Comparison of ENCODE assay signal across 22 mouse cellular contexts in the genomic region with DNA sequence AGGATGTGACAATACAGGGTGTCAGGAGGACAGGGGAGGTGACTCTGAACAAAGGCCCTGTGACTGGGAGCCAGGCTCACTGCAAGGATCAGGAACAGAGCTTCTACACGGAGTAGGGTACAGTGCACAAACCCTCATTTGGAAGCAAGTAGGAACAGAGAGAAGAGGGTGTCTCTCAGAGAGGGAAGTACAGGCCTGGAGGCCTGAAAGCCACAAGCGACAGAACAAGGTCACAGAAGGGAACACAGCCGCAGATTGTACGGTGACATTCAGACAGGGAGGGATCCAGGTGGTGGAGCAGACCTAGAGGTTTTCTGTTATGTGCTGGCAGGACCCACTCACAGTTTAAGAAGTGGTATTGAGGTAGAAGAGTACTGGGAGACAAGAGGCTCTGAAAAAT. TPM values are rescaled to one million over a fixed set of nuclear protein-coding genes. Genes with fewer than 3 reads are reported as not detected.
DNase-seq lines count a peak whose midpoint lies in the region; ATAC-seq and TF ChIP-seq lines count a peak whose summit lies in the region.
"Had no signal": no experiment of that assay in that cellular context is flagged by ENCODE, and none has a peak within 500 bp of the region (broad histone marks: within the 10 kb centered on the region; RNA-seq: fewer than 3 reads in every experiment).

No protein-coding gene starts in this region.

- no peak overlapping the region for H3K4me2 ChIP-seq in liver, postnatal 0 days (ENCODE audit: low read depth, low read length)
- H3K4me2 ChIP-seq: heart, embryonic 11.5 days; heart, embryonic 15.5 days; hindbrain, embryonic 12.5 days had no signal

- H3K9ac ChIP-seq in liver, postnatal 0 days (replicated peaks) = no peak overlapping the region
- H3K9ac ChIP-seq: heart, embryonic 15.5 days; hindbrain, embryonic 12.5 days had no signal

- H3K4me1 ChIP-seq in liver, postnatal 0 days (ENCODE audit: insufficient read depth) = peaks cover 7% of the 10 kb centered on the region
- H3K4me1 ChIP-seq in bone marrow macrophage, adult 2 months (ENCODE audit: control insufficient read depth, insufficient read depth, low read length) = peaks cover 28% of the 10 kb centered on the region
- H3K4me1 ChIP-seq: heart, embryonic 15.5 days; hindbrain, embryonic 12.5 days had no signal

- H3K4me3 ChIP-seq in gastrocnemius, adult 2 months = no peak overlapping the region
- H3K4me3 ChIP-seq in liver, postnatal 0 days (ENCODE audit: low read depth, low read length) = no peak overlapping the region
- H3K4me3 ChIP-seq in bone marrow macrophage, adult 2 months (ENCODE audit: insufficient read depth, low read length) = no peak overlapping the region
- H3K4me3 ChIP-seq: embryonic facial prominence, embryonic 10.5 days; heart, adult 2 months; heart, embryonic 15.5 days; hindbrain, embryonic 12.5 days had no signal

- 36% methylated on average over 4 of the region's 4 CpGs for WGBS in liver, postnatal 0 days (ENCODE audit: insufficient replicate concordance)

- no peak for TF ChIP-seq CTCF in gastrocnemius, adult 2 months (IDR thresholded peaks at IDR 0.05)
- no peak for TF ChIP-seq CTCF in liver, postnatal 0 days (IDR thresholded peaks at IDR 0.05; ENCODE audit: low read depth)
- 0 out of 2 replicates have a peak, but pooled peaks have one; percentile 12 for TF ChIP-seq CTCF in bone marrow macrophage, adult 2 months (IDR thresholded peaks at IDR 0.05; ENCODE audit: low read depth, low read length)

- no peak for TF ChIP-seq EP300 in liver, postnatal 0 days (IDR thresholded peaks at IDR 0.05; ENCODE audit: low read depth)

- no peaks in the 10 kb centered on the region for H3K27me3 ChIP-seq in liver, postnatal 0 days (ENCODE audit: insufficient read depth, low read length)
- H3K27me3 ChIP-seq: heart, embryonic 15.5 days; hindbrain, embryonic 12.5 days; Patski had no signal

- H3K9me3 ChIP-seq in liver, postnatal 0 days (ENCODE audit: low read length) = no peaks in the 10 kb centered on the region
- H3K9me3 ChIP-seq: embryonic facial prominence, embryonic 10.5 days; heart, embryonic 15.5 days; hindbrain, embryonic 12.5 days had no signal

- H3K36me3 ChIP-seq in liver, postnatal 0 days (replicated peaks; ENCODE audit: insufficient read depth, low read length) = no peaks in the 10 kb centered on the region
- H3K36me3 ChIP-seq: embryonic facial prominence, embryonic 10.5 days; heart, embryonic 15.5 days; hindbrain, embryonic 12.5 days had no signal

- ATAC-seq in liver, postnatal 0 days = no peak
- peak; percentile 75 to 76 for ATAC-seq in hematopoietic stem cell, adult 5-6 weeks (replicated peaks in 1 of 2; ENCODE audit: insufficient read depth in 1 of 2, low FRiP score in 2 of 2, low TSS enrichment in 1 of 2, low read depth in 1 of 2, poor library complexity in 2 of 2, severe bottlenecking in 2 of 2)
- ATAC-seq: activated CD4-positive, CD25-positive, alpha-beta regulatory T cell, adult 4 months; forebrain, embryonic 14.5 days; hindbrain, postnatal 0 days; intestine, postnatal 0 days; Patski had no signal

- TF ChIP-seq POLR2A in bone marrow macrophage, adult 2 months (IDR thresholded peaks at IDR 0.05; ENCODE audit: borderline replicate concordance, low read depth, low read length) = no peak

- peak overlapping the region; percentile 83 for H3K27ac ChIP-seq in gastrocnemius, adult 2 months
- H3K27ac ChIP-seq in liver, postnatal 0 days (ENCODE audit: low read depth) = peak overlapping the region; percentile 40; the same call in 1 of the 2 replicates
- H3K27ac ChIP-seq in bone marrow macrophage, adult 2 months (ENCODE audit: insufficient read depth, low read depth, low read length) = peak overlapping the region; percentile 40
- H3K27ac ChIP-seq: embryonic facial prominence, embryonic 10.5 days; heart, adult 2 months; heart, embryonic 15.5 days; hindbrain, embryonic 12.5 days; hindbrain, postnatal 0 days had no signal

- no peak for DNase-seq in gastrocnemius, adult 2 months
- DNase-seq in gastrocnemius, postnatal 10 days = no peak
- no peak for DNase-seq in liver, postnatal 0 days
- DNase-seq in liver = no peak
- no peak for DNase-seq in cerebellum, adult 9-10 months
- DNase-seq in left cerebral cortex, postnatal 25 days (ENCODE audit: low spot score in 2 of 2) = no peak
- DNase-seq: cerebellum, adult 11-12 months; cerebellum, adult 9-11 months; cerebellum, postnatal 36 days; heart, postnatal 36 days had no signal

- intact Hi-C loops in gastrocnemius, adult 2 months (cut with DNase I) = no loop called here
- intact Hi-C loops in left cerebral cortex, postnatal 25 days (cut with DNase I) = no loop called here

RNA-seq across cellular contexts. Expression of a gene that starts 17.2 kb away (rescaled TPM):
- 10 to 100 TPM; 23.3 to 33.0 TPM for total RNA-seq in gastrocnemius, adult 2 months (2021)
- 10 to 100 TPM; 39.5 TPM for total RNA-seq in gastrocnemius, postnatal 10 days (2021)
- polyA plus RNA-seq in liver, postnatal 0 days (2015; fragmentation: Nextera tagmentation; extraction: Ambion mirVana) = 5.8 and 6.0 TPM in 2 replicates
- 16.8 and 17.2 TPM in 2 replicates for polyA plus RNA-seq in bone marrow macrophage, adult 2 months (2012; ENCODE audit: insufficient read depth, insufficient read length, missing spikeins)
- total RNA-seq in hematopoietic stem cell, adult 5-6 weeks (2017) = 9.1 and 10.4 TPM in 2 replicates
- total RNA-seq in left cerebral cortex, postnatal 25 days (2021) = 100 to 1,000 TPM; 182 to 185 TPM

Comparison
In these comparisons a context has a peak if more than half of its experiments do, and no peak if none do; other contexts are left out.
1. RNA of a gene that starts 17.2 kb away (total RNA-seq): 182 to 185 TPM in left cerebral cortex, postnatal 25 days; 39.5 TPM in gastrocnemius, postnatal 10 days, 23.3 to 33.0 TPM in gastrocnemius, adult 2 months and 9.1 to 10.4 TPM in hematopoietic stem cell, adult 5-6 weeks; every median in the first group is over 4 times any median in the second.
2. Peak in every context shown above with its lines, with median percentiles within 50 percentile points of each other: H3K27ac ChIP-seq.